Mouse (Mus musculus): ENCODE results near the gene Ppp2r5e. TPM values are rescaled to one million over a fixed set of nuclear protein-coding genes. Genes with fewer than 3 reads are reported as not detected.
A peak's percentile ranks its signal among the peaks of the same experiment; 100 is the strongest.

The Ppp2r5e gene
- polyA plus RNA-seq, 1 experiment from 2014 or later: 15.3 TPM

- Histone ChIP-seq H3K4me2 (ENCODE audit: low read depth, low read length) (no peak overlapping the region), H3K36me3 (ENCODE audit: control insufficient read depth, insufficient read depth, low read length) (0 out of 2 replicates have a peak, but pooled peaks cover 7% of the 10 kb centered on the region), H3K4me3 (ENCODE audit: low read depth, low read length) (no peak overlapping the region), H3K27ac (replicated peaks; ENCODE audit: low read depth, low read length) (no peak overlapping the region), H3K4me1 (ENCODE audit: control insufficient read depth, insufficient read depth, low read length) (no peaks in the 10 kb centered on the region), H3K9ac (ENCODE audit: low read depth, low read length) (no peak overlapping the region), H3K27me3 (replicated peaks; ENCODE audit: control insufficient read depth, insufficient read depth, low read length) (no peaks in the 10 kb centered on the region), H3K9me3 (ENCODE audit: control insufficient read depth, low read length) (no peaks in the 10 kb centered on the region)
- DNase-seq (ENCODE audit: low spot score) (no peak), ATAC-seq (ENCODE audit: low read depth) (no peak)
- 88% methylated on average over 3 of the region's 3 CpGs for WGBS
Observed at GRCm38 (mm10) chr12:75486568-75487286, 109.3 kb downstream of the Ppp2r5e start.

- H3K27ac ChIP-seq (replicated peaks; ENCODE audit: low read depth, low read length): no peak overlapping the region
- no peak overlapping the region for H3K4me2 ChIP-seq (ENCODE audit: low read depth, low read length)
- no peak for ATAC-seq (ENCODE audit: low read depth)
- H3K4me1 ChIP-seq (ENCODE audit: control insufficient read depth, insufficient read depth, low read length): 0 out of 2 replicates have a peak, but pooled peaks cover 6% of the 10 kb centered on the region
- WGBS: 76% methylated on average over 3 of the region's 3 CpGs
- no peak overlapping the region for H3K4me3 ChIP-seq (ENCODE audit: low read depth, low read length)
- no peaks in the 10 kb centered on the region for H3K9me3 ChIP-seq (ENCODE audit: control insufficient read depth, low read length)
- H3K27me3 ChIP-seq (replicated peaks; ENCODE audit: control insufficient read depth, insufficient read depth, low read length): no peaks in the 10 kb centered on the region
- H3K36me3 ChIP-seq (ENCODE audit: control insufficient read depth, insufficient read depth, low read length): peaks cover 8% of the 10 kb centered on the region; the same call in 1 of the 2 replicates
- H3K9ac ChIP-seq (ENCODE audit: low read depth, low read length): no peak overlapping the region
- peak; percentile 23 for DNase-seq (ENCODE audit: low spot score)
Observed at GRCm38 (mm10) chr12:75482781-75483180, 113.3 kb downstream of the Ppp2r5e start.

GRCm38 (mm10) chr12:75482015-75482414, 114.0 kb downstream of the Ppp2r5e start:
- H3K4me2 ChIP-seq (ENCODE audit: low read depth, low read length): no peak overlapping the region
- DNase-seq (ENCODE audit: low spot score) (no peak), ATAC-seq (ENCODE audit: low read depth) (no peak)
- H3K27ac ChIP-seq (replicated peaks; ENCODE audit: low read depth, low read length): no peak overlapping the region
- no peak overlapping the region for H3K4me3 ChIP-seq (ENCODE audit: low read depth, low read length)
- H3K27me3 ChIP-seq (replicated peaks; ENCODE audit: control insufficient read depth, insufficient read depth, low read length): no peaks in the 10 kb centered on the region
- no peak overlapping the region for H3K9ac ChIP-seq (ENCODE audit: low read depth, low read length)
- H3K9me3 ChIP-seq (ENCODE audit: control insufficient read depth, low read length): no peaks in the 10 kb centered on the region
- H3K36me3 ChIP-seq (ENCODE audit: control insufficient read depth, insufficient read depth, low read length): peaks cover 8% of the 10 kb centered on the region; the same call in 1 of the 2 replicates
- WGBS: 91% methylated on average over 4 of the region's 4 CpGs
- H3K4me1 ChIP-seq (ENCODE audit: control insufficient read depth, insufficient read depth, low read length): 0 out of 2 replicates have a peak, but pooled peaks cover 6% of the 10 kb centered on the region

GRCm38 (mm10) chr12:75480031-75480430, 116.0 kb downstream of the Ppp2r5e start:
- 89% methylated on average over 8 of the region's 8 CpGs for WGBS
- Histone ChIP-seq H3K36me3 (ENCODE audit: control insufficient read depth, insufficient read depth, low read length) (peaks cover 8% of the 10 kb centered on the region; the same call in 1 of the 2 replicates), H3K4me1 (ENCODE audit: control insufficient read depth, insufficient read depth, low read length) (0 out of 2 replicates have a peak, but pooled peaks cover 6% of the 10 kb centered on the region), H3K27me3 (replicated peaks; ENCODE audit: control insufficient read depth, insufficient read depth, low read length) (no peaks in the 10 kb centered on the region), H3K4me2 (ENCODE audit: low read depth, low read length) (no peak overlapping the region), H3K9ac (ENCODE audit: low read depth, low read length) (no peak overlapping the region), H3K27ac (replicated peaks; ENCODE audit: low read depth, low read length) (no peak overlapping the region), H3K9me3 (ENCODE audit: control insufficient read depth, low read length) (no peaks in the 10 kb centered on the region), H3K4me3 (ENCODE audit: low read depth, low read length) (no peak overlapping the region)
- no peak for ATAC-seq (ENCODE audit: low read depth)
- DNase-seq (ENCODE audit: low spot score): no peak

GRCm38 (mm10) chr12:75479375-75479898, 116.6 kb downstream of the Ppp2r5e start:
- Histone ChIP-seq H3K36me3 (ENCODE audit: control insufficient read depth, insufficient read depth, low read length) (peaks cover 8% of the 10 kb centered on the region; the same call in 1 of the 2 replicates), H3K9ac (ENCODE audit: low read depth, low read length) (no peak overlapping the region), H3K4me3 (ENCODE audit: low read depth, low read length) (no peak overlapping the region), H3K27ac (replicated peaks; ENCODE audit: low read depth, low read length) (no peak overlapping the region), H3K4me2 (ENCODE audit: low read depth, low read length) (no peak overlapping the region), H3K27me3 (replicated peaks; ENCODE audit: control insufficient read depth, insufficient read depth, low read length) (no peaks in the 10 kb centered on the region), H3K4me1 (ENCODE audit: control insufficient read depth, insufficient read depth, low read length) (0 out of 2 replicates have a peak, but pooled peaks cover 6% of the 10 kb centered on the region), H3K9me3 (ENCODE audit: control insufficient read depth, low read length) (no peaks in the 10 kb centered on the region)
- ATAC-seq (ENCODE audit: low read depth): no peak
- 81% methylated on average over 8 of the region's 8 CpGs for WGBS
- no peak for DNase-seq (ENCODE audit: low spot score)

- Histone ChIP-seq H3K4me3 (ENCODE audit: low read depth, low read length) (no peak overlapping the region), H3K4me1 (ENCODE audit: control insufficient read depth, insufficient read depth, low read length) (0 out of 2 replicates have a peak, but pooled peaks cover 6% of the 10 kb centered on the region), H3K27ac (replicated peaks; ENCODE audit: low read depth, low read length) (no peak overlapping the region), H3K36me3 (ENCODE audit: control insufficient read depth, insufficient read depth, low read length) (peaks cover 8% of the 10 kb centered on the region; the same call in 1 of the 2 replicates), H3K4me2 (ENCODE audit: low read depth, low read length) (no peak overlapping the region), H3K9me3 (ENCODE audit: control insufficient read depth, low read length) (no peaks in the 10 kb centered on the region), H3K9ac (ENCODE audit: low read depth, low read length) (no peak overlapping the region), H3K27me3 (replicated peaks; ENCODE audit: control insufficient read depth, insufficient read depth, low read length) (no peaks in the 10 kb centered on the region)
- ATAC-seq (ENCODE audit: low read depth) (no peak), DNase-seq (ENCODE audit: low spot score) (no peak)
- WGBS: 88% methylated on average over 3 of the region's 3 CpGs
Observed at GRCm38 (mm10) chr12:75478596-75478995, 117.4 kb downstream of the Ppp2r5e start.

GRCm38 (mm10) chr12:75478117-75478516, 117.9 kb downstream of the Ppp2r5e start:
- Histone ChIP-seq H3K27me3 (replicated peaks; ENCODE audit: control insufficient read depth, insufficient read depth, low read length) (no peaks in the 10 kb centered on the region), H3K9me3 (ENCODE audit: control insufficient read depth, low read length) (no peaks in the 10 kb centered on the region), H3K4me2 (ENCODE audit: low read depth, low read length) (no peak overlapping the region), H3K27ac (replicated peaks; ENCODE audit: low read depth, low read length) (no peak overlapping the region), H3K4me1 (ENCODE audit: control insufficient read depth, insufficient read depth, low read length) (0 out of 2 replicates have a peak, but pooled peaks cover 6% of the 10 kb centered on the region), H3K36me3 (ENCODE audit: control insufficient read depth, insufficient read depth, low read length) (peaks cover 8% of the 10 kb centered on the region; the same call in 1 of the 2 replicates), H3K4me3 (ENCODE audit: low read depth, low read length) (no peak overlapping the region), H3K9ac (ENCODE audit: low read depth, low read length) (no peak overlapping the region)
- ATAC-seq (ENCODE audit: low read depth) (no peak), DNase-seq (ENCODE audit: low spot score) (no peak)
- WGBS: 64% methylated on average over 4 of the region's 4 CpGs

- Histone ChIP-seq H3K4me1 (ENCODE audit: control insufficient read depth, insufficient read depth, low read length) (no peaks in the 10 kb centered on the region), H3K4me2 (ENCODE audit: low read depth, low read length) (no peak overlapping the region), H3K9ac (ENCODE audit: low read depth, low read length) (no peak overlapping the region), H3K36me3 (ENCODE audit: control insufficient read depth, insufficient read depth, low read length) (no peaks in the 10 kb centered on the region), H3K4me3 (ENCODE audit: low read depth, low read length) (no peak overlapping the region), H3K9me3 (ENCODE audit: control insufficient read depth, low read length) (no peaks in the 10 kb centered on the region), H3K27ac (replicated peaks; ENCODE audit: low read depth, low read length) (no peak overlapping the region), H3K27me3 (replicated peaks; ENCODE audit: control insufficient read depth, insufficient read depth, low read length) (no peaks in the 10 kb centered on the region)
- ATAC-seq (ENCODE audit: low read depth) (no peak), DNase-seq (ENCODE audit: low spot score) (no peak)
- WGBS: 91% methylated on average over 2 of the region's 2 CpGs
Observed at GRCm38 (mm10) chr12:75473021-75473420, 123.0 kb downstream of the Ppp2r5e start.
